Mouse (Mus musculus) myocyte (in vitro differentiated cells): ENCODE data around the gene Itgb1. TPM values are rescaled to one million over a fixed set of nuclear protein-coding genes. Genes with fewer than 3 reads are reported as not detected.
A peak's percentile ranks its signal among the peaks of the same experiment; 100 is the strongest.

Experiments
- H3K27me3 ChIP-seq: one replicate; pipeline ENCODE4 v1.6.1; 2011; ENCODE audit not compliant: control insufficient read depth, insufficient read depth, insufficient read length
- H3K36me3 ChIP-seq: one replicate; pipeline ENCODE4 v1.6.1; 2011; ENCODE audit not compliant: control insufficient read depth, insufficient read depth
- H3K4me2 ChIP-seq: one replicate; pipeline ENCODE4 v1.6.1; 2011; ENCODE audit warnings: low read depth, control low read depth
- H3K4me3 ChIP-seq: one replicate; pipeline ENCODE4 v1.5.1; 2011; ENCODE audit warnings: mild to moderate bottlenecking, control low read depth, moderate library complexity
- H3K79me2 ChIP-seq: one replicate; pipeline ENCODE4 v1.6.1; 2011; ENCODE audit not compliant: control insufficient read depth, insufficient read depth
- H3ac ChIP-seq: one replicate; pipeline ENCODE4 v1.6.1; 2011; ENCODE audit not compliant: control insufficient read depth, insufficient read length
- CEBPB ChIP-seq: IDR thresholded peaks from 2 replicates; pipeline ENCODE4 v1.6.1; 2011; ENCODE audit warnings: mild to moderate bottlenecking, moderate library complexity; ENCODE audit not compliant: poor library complexity, insufficient read depth, severe bottlenecking
- E2F4 ChIP-seq: IDR thresholded peaks from one replicate; pipeline ENCODE4 v1.6.1; 2011; ENCODE audit warnings: mild to moderate bottlenecking, control low read depth, moderate library complexity; ENCODE audit not compliant: insufficient read depth
- MAX ChIP-seq: IDR thresholded peaks from one replicate; pipeline ENCODE4 v1.6.1; 2011; ENCODE audit warnings: low read depth, mild to moderate bottlenecking, control low read depth
- MYOD1 ChIP-seq, 3 experiments: IDR thresholded peaks; one replicate each; pipeline ENCODE4 v1.6.1; 2011; ENCODE audit warnings: control low read depth in 2 of 3, low read depth in 2 of 3, mild to moderate bottlenecking in 2 of 3, moderate library complexity in 1 of 3; ENCODE audit not compliant: insufficient read length in 2 of 3, control insufficient read depth in 1 of 3
- MYOG ChIP-seq, 3 experiments: IDR thresholded peaks; one replicate each; pipeline ENCODE4 v1.6.1; 2011; ENCODE audit warnings: control low read depth in 2 of 3, low read depth in 2 of 3, mild to moderate bottlenecking in 2 of 3; ENCODE audit not compliant: insufficient read length in 2 of 3, control insufficient read depth in 1 of 3, insufficient read depth in 1 of 3
- POLR2A ChIP-seq: IDR thresholded peaks from one replicate; pipeline ENCODE4 v1.6.1; 2011; ENCODE audit warnings: low read depth, mild to moderate bottlenecking, control low read depth, moderate library complexity; ENCODE audit not compliant: insufficient read length
- POLR2AphosphoS2 ChIP-seq: IDR thresholded peaks from one replicate; pipeline ENCODE4 v1.6.1; 2011; ENCODE audit warnings: low read depth, control low read depth; ENCODE audit not compliant: insufficient read length
- REST ChIP-seq: IDR thresholded peaks from one replicate; pipeline ENCODE4 v1.6.1; 2011; ENCODE audit warnings: mild to moderate bottlenecking, control low read depth, moderate library complexity; ENCODE audit not compliant: insufficient read depth, insufficient read length
- SRF ChIP-seq: IDR thresholded peaks from one replicate; pipeline ENCODE4 v1.6.1; 2011; ENCODE audit warnings: low read depth; ENCODE audit not compliant: control insufficient read depth, insufficient read length
- TCF12 ChIP-seq: IDR thresholded peaks from one replicate; pipeline ENCODE4 v1.6.1; 2011; ENCODE audit warnings: mild to moderate bottlenecking, control low read depth; ENCODE audit not compliant: poor library complexity, insufficient read depth, severe bottlenecking
- TCF3 ChIP-seq: IDR thresholded peaks from one replicate; pipeline ENCODE4 v1.6.1; 2011; ENCODE audit warnings: low read depth, control low read depth; ENCODE audit not compliant: insufficient read length
- USF1 ChIP-seq: IDR thresholded peaks from one replicate; pipeline ENCODE4 v1.6.1; 2011; ENCODE audit warnings: low read depth, mild to moderate bottlenecking, control low read depth, moderate library complexity
- polyA plus RNA-seq: library from polyadenylated mRNA; unstranded; fragments of >200 nt; fragmentation: generic; extraction: Trizol; gene quantifications from one replicate; pipeline ENCODE4 v1.2.1, GENCODE M21; 2012; ENCODE audit warnings: missing spikeins

The Itgb1 gene
- polyA plus RNA-seq, 1 experiment: 232 TPM

- no peaks in the 10 kb centered on the region for H3K79me2 ChIP-seq
- no peak for TF ChIP-seq POLR2A
- no peak for TF ChIP-seq TCF3
- TF ChIP-seq POLR2AphosphoS2: no peak
- no peak for TF ChIP-seq TCF12
- no peak for TF ChIP-seq MYOG (IDR thresholded peaks at IDR 0.05; ENCODE audit: control insufficient read depth in 1 of 3, insufficient read depth in 1 of 3, insufficient read length in 2 of 3, low read depth in 2 of 3)
- no peak for TF ChIP-seq MAX
- TF ChIP-seq REST: no peak
- TF ChIP-seq SRF: no peak
- no peak for TF ChIP-seq CEBPB
- no peak for TF ChIP-seq E2F4
- TF ChIP-seq MYOD1 (IDR thresholded peaks at IDR 0.05; ENCODE audit: control insufficient read depth in 1 of 3, insufficient read length in 2 of 3, low read depth in 2 of 3): no peak
- H3K36me3 ChIP-seq: no peaks in the 10 kb centered on the region
- H3K4me3 ChIP-seq: no peak overlapping the region
- peak overlapping the region; percentile 24 for H3K4me2 ChIP-seq
- no peaks in the 10 kb centered on the region for H3K27me3 ChIP-seq
- H3ac ChIP-seq: no peak overlapping the region
Observed at GRCm38 (mm10) chr8:128662144-128662543, 23.3 kb upstream of the Itgb1 start.

- Histone ChIP-seq H3K4me2 (no peak overlapping the region), H3ac (no peak overlapping the region), H3K4me3 (no peak overlapping the region), H3K27me3 (no peaks in the 10 kb centered on the region), H3K79me2 (no peaks in the 10 kb centered on the region), H3K36me3 (no peaks in the 10 kb centered on the region)
- no peak for TF ChIP-seq MYOG (IDR thresholded peaks at IDR 0.05; ENCODE audit: control insufficient read depth in 1 of 3, insufficient read depth in 1 of 3, insufficient read length in 2 of 3, low read depth in 2 of 3)
- TF ChIP-seq POLR2A: no peak
- no peak for TF ChIP-seq REST
- TF ChIP-seq TCF3: no peak
- no peak for TF ChIP-seq USF1
- no peak for TF ChIP-seq MAX
- TF ChIP-seq SRF: no peak
- TF ChIP-seq TCF12: no peak
- TF ChIP-seq POLR2AphosphoS2: no peak
Observed at GRCm38 (mm10) chr8:128662696-128663095, 22.8 kb upstream of the Itgb1 start.

GRCm38 (mm10) chr8:128663106-128663505 lies 22.3 kb upstream of the Itgb1 start:
- no peak for TF ChIP-seq SRF
- no peak for TF ChIP-seq USF1
- TF ChIP-seq MAX: no peak
- TF ChIP-seq POLR2A: no peak
- no peak for TF ChIP-seq REST
- TF ChIP-seq CEBPB: no peak
- no peak for TF ChIP-seq TCF3
- no peak for TF ChIP-seq TCF12
- no peak for TF ChIP-seq MYOD1 (IDR thresholded peaks at IDR 0.05; ENCODE audit: control insufficient read depth in 1 of 3, insufficient read length in 2 of 3, low read depth in 2 of 3)
- TF ChIP-seq E2F4: no peak
- TF ChIP-seq MYOG (IDR thresholded peaks at IDR 0.05; ENCODE audit: control insufficient read depth in 1 of 3, insufficient read depth in 1 of 3, insufficient read length in 2 of 3, low read depth in 2 of 3): no peak
- no peak for TF ChIP-seq POLR2AphosphoS2
- H3K79me2 ChIP-seq: no peaks in the 10 kb centered on the region
- H3K4me2 ChIP-seq: no peak overlapping the region
- no peaks in the 10 kb centered on the region for H3K27me3 ChIP-seq
- no peaks in the 10 kb centered on the region for H3K36me3 ChIP-seq
- no peak overlapping the region for H3K4me3 ChIP-seq
- H3ac ChIP-seq: no peak overlapping the region

- TF ChIP-seq MAX (no peak), MYOG (IDR thresholded peaks at IDR 0.05; ENCODE audit: control insufficient read depth in 1 of 3, insufficient read depth in 1 of 3, insufficient read length in 2 of 3, low read depth in 2 of 3) (no peak), SRF (no peak), POLR2A (no peak), E2F4 (no peak), REST (no peak), TCF3 (no peak), POLR2AphosphoS2 (no peak), USF1 (no peak)
- Histone ChIP-seq H3K36me3 (no peaks in the 10 kb centered on the region), H3ac (no peak overlapping the region), H3K27me3 (no peaks in the 10 kb centered on the region), H3K79me2 (no peaks in the 10 kb centered on the region), H3K4me2 (peak overlapping the region; percentile 46), H3K4me3 (no peak overlapping the region)
Observed at GRCm38 (mm10) chr8:128666576-128667263, 18.7 kb upstream of the Itgb1 start.

GRCm38 (mm10) chr8:128671813-128672212 lies 13.6 kb upstream of the Itgb1 start:
- H3K4me3 ChIP-seq: no peak overlapping the region

More at GRCm38 (mm10) chr8:128671813-128672212, 13.6 kb upstream of the Itgb1 start:
- Histone ChIP-seq H3K4me2 (no peak overlapping the region), H3K36me3 (no peaks in the 10 kb centered on the region), H3K79me2 (no peaks in the 10 kb centered on the region), H3K27me3 (no peaks in the 10 kb centered on the region), H3ac (no peak overlapping the region)
- TF ChIP-seq REST (no peak), E2F4 (no peak), MYOG (IDR thresholded peaks at IDR 0.05; ENCODE audit: control insufficient read depth in 1 of 3, insufficient read depth in 1 of 3, insufficient read length in 2 of 3, low read depth in 2 of 3) (no peak), SRF (no peak), MYOD1 (IDR thresholded peaks at IDR 0.05; ENCODE audit: control insufficient read depth in 1 of 3, insufficient read length in 2 of 3, low read depth in 2 of 3) (no peak), MAX (no peak), POLR2AphosphoS2 (no peak), TCF3 (no peak), USF1 (no peak), TCF12 (no peak), CEBPB (no peak), POLR2A (no peak)
